Mouse (Mus musculus): Measurements from ENCODE around the gene Park7. TPM values are rescaled to one million over a fixed set of nuclear protein-coding genes. Genes with fewer than 3 reads are reported as not detected.

Park7 gene
- total and polyA plus RNA-seq, 3 experiments = 337 to 555 (median 495) TPM

GRCm38 (mm10) chr4:150963711-150964110 lies 49.5 kb upstream of the Park7 start:
- Histone ChIP-seq H3K27ac (ENCODE audit: insufficient read depth, low read depth) (no peak overlapping the region), H3K27me3 (replicated peaks) (no peaks in the 10 kb centered on the region), H3K79me2 (replicated peaks; ENCODE audit: control insufficient read depth, extremely low read depth, insufficient read depth, poor library complexity, severe bottlenecking) (no peaks in the 10 kb centered on the region), H3K4me2 (ENCODE audit: insufficient read depth, low read depth, poor library complexity, severe bottlenecking) (no peak overlapping the region), H3K36me3 (replicated peaks in 1 of 2; ENCODE audit: control insufficient read depth in 1 of 2, insufficient read depth in 1 of 2, low read length in 1 of 2) (no peaks in the 10 kb centered on the region), H3K4me1 (ENCODE audit: control insufficient read depth in 1 of 2, insufficient read depth in 2 of 2) (peaks cover 0 to 18% of the 10 kb centered on the region in 2 experiments; a peak in 2 of 4 replicates), H3K9ac (ENCODE audit: insufficient read depth, low read depth) (no peak overlapping the region), H3K4me3 (replicated peaks in 1 of 3; ENCODE audit: low read depth in 2 of 3, low read length in 2 of 3, poor library complexity in 1 of 3) (no peak overlapping the region), H3K9me3 (replicated peaks; ENCODE audit: low read length) (peaks cover 1% of the 10 kb centered on the region)
- in situ Hi-C loops (cut with MboI; ENCODE audit: low pct_ligation_motif_present, low pct_unique_long_range_greater_than_20kb, low sequenced_read_pairs) (loop anchor here (5.0 to 10.0 kb wide), 2 partner anchors 99 to 306 kb away; no protein-coding TSS in a partner anchor), dilution Hi-C loops (cut with MboI; ENCODE audit: extremely low pct_ligation_motif_present, extremely low pct_unique_long_range_greater_than_20kb, low sequenced_read_pairs) (no loop called here)
- TF ChIP-seq RAD21 (IDR thresholded peaks at IDR 0.05; ENCODE audit: low read depth, low read length) (no peak), JUND (conservative IDR thresholded peaks at IDR 0.05; ENCODE audit: low read depth, low read length) (no peak), HCFC1 (IDR thresholded peaks at IDR 0.05; ENCODE audit: low read depth, low read length) (no peak), MEF2A (IDR thresholded peaks at IDR 0.05; ENCODE audit: borderline replicate concordance, low read depth, low read length) (no peak), TCF12 (IDR thresholded peaks at IDR 0.05; ENCODE audit: low read depth, low read length) (no peak)
- DNase-seq (ENCODE audit: extremely low read depth) = no peak

GRCm38 (mm10) chr4:150962231-150962630 lies 48.0 kb upstream of the Park7 start:
- no peak overlapping the region for H3K27ac ChIP-seq (ENCODE audit: insufficient read depth, low read depth)
- in situ Hi-C loops (cut with MboI; ENCODE audit: low pct_ligation_motif_present, low pct_unique_long_range_greater_than_20kb, low sequenced_read_pairs) = loop anchor here (5.0 to 10.0 kb wide), 2 partner anchors 97 to 305 kb away; no protein-coding TSS in a partner anchor
- no peaks in the 10 kb centered on the region for H3K27me3 ChIP-seq (replicated peaks)
- no peak for DNase-seq (ENCODE audit: extremely low read depth)
- peaks cover 0 to 18% of the 10 kb centered on the region in 2 experiments; a peak in 2 of 4 replicates for H3K4me1 ChIP-seq (ENCODE audit: control insufficient read depth in 1 of 2, insufficient read depth in 2 of 2)
- H3K9ac ChIP-seq (ENCODE audit: insufficient read depth, low read depth) = no peak overlapping the region
- no peaks in the 10 kb centered on the region for H3K36me3 ChIP-seq (replicated peaks in 1 of 2; ENCODE audit: control insufficient read depth in 1 of 2, insufficient read depth in 1 of 2, low read length in 1 of 2)
- H3K4me3 ChIP-seq (replicated peaks in 1 of 3; ENCODE audit: low read depth in 2 of 3, low read length in 2 of 3, poor library complexity in 1 of 3) = no peak overlapping the region
- dilution Hi-C loops (cut with MboI; ENCODE audit: extremely low pct_ligation_motif_present, extremely low pct_unique_long_range_greater_than_20kb, low sequenced_read_pairs) = no loop called here
- no peaks in the 10 kb centered on the region for H3K9me3 ChIP-seq (replicated peaks; ENCODE audit: low read length)
- no peak for TF ChIP-seq USF2 (conservative IDR thresholded peaks at IDR 0.05; ENCODE audit: low read depth, low read length)
- no peak for TF ChIP-seq ZC3H11A (IDR thresholded peaks at IDR 0.05; ENCODE audit: low read depth, low read length)
- TF ChIP-seq MEF2A (IDR thresholded peaks at IDR 0.05; ENCODE audit: borderline replicate concordance, low read depth, low read length) = no peak
- peak; percentile 27; the same call in 1 of the 2 replicates for TF ChIP-seq BHLHE40 (IDR thresholded peaks at IDR 0.05; ENCODE audit: low read depth, low read length)
- H3K4me2 ChIP-seq (ENCODE audit: insufficient read depth, low read depth, poor library complexity, severe bottlenecking) = no peak overlapping the region
- H3K79me2 ChIP-seq (replicated peaks; ENCODE audit: control insufficient read depth, extremely low read depth, insufficient read depth, poor library complexity, severe bottlenecking) = no peaks in the 10 kb centered on the region

GRCm38 (mm10) chr4:150958536-150958935 lies 44.3 kb upstream of the Park7 start:
- dilution Hi-C loops (cut with MboI; ENCODE audit: extremely low pct_ligation_motif_present, extremely low pct_unique_long_range_greater_than_20kb, low sequenced_read_pairs) (no loop called here), in situ Hi-C loops (cut with MboI; ENCODE audit: low pct_ligation_motif_present, low pct_unique_long_range_greater_than_20kb, low sequenced_read_pairs) (no loop called here)
- TF ChIP-seq PAX5 (IDR thresholded peaks at IDR 0.05; ENCODE audit: low read length) = no peak
- TF ChIP-seq ZNF384 (IDR thresholded peaks at IDR 0.05; ENCODE audit: low read depth, low read length) = no peak
- TF ChIP-seq ZKSCAN1 (IDR thresholded peaks at IDR 0.05; ENCODE audit: borderline replicate concordance, low read depth, low read length) = no peak
- H3K36me3 ChIP-seq (replicated peaks in 1 of 2; ENCODE audit: control insufficient read depth in 1 of 2, insufficient read depth in 1 of 2, low read length in 1 of 2) = no peaks in the 10 kb centered on the region
- no peak overlapping the region for H3K9ac ChIP-seq (ENCODE audit: insufficient read depth, low read depth)
- H3K9me3 ChIP-seq (replicated peaks; ENCODE audit: low read length) = no peaks in the 10 kb centered on the region
- H3K4me2 ChIP-seq (ENCODE audit: insufficient read depth, low read depth, poor library complexity, severe bottlenecking) = no peak overlapping the region
- H3K27ac ChIP-seq (ENCODE audit: insufficient read depth, low read depth) = no peak overlapping the region
- no peak for DNase-seq (ENCODE audit: extremely low read depth)
- H3K4me3 ChIP-seq (replicated peaks in 1 of 3; ENCODE audit: low read depth in 2 of 3, low read length in 2 of 3, poor library complexity in 1 of 3) = no peak overlapping the region
- H3K79me2 ChIP-seq (replicated peaks; ENCODE audit: control insufficient read depth, extremely low read depth, insufficient read depth, poor library complexity, severe bottlenecking) = no peaks in the 10 kb centered on the region
- H3K27me3 ChIP-seq (replicated peaks) = peaks cover 15% of the 10 kb centered on the region
- no peaks in the 10 kb centered on the region for H3K4me1 ChIP-seq (ENCODE audit: control insufficient read depth in 1 of 2, insufficient read depth in 2 of 2)

Measured in CH12.LX (cell line).